Mouse (Mus musculus) stomach, postnatal 0 days (tissue): ENCODE data around the gene Magi1.

ENCODE experiments used
- CTCF ChIP-seq: IDR thresholded peaks from 2 replicates; pipeline ENCODE4 v1.5.1; 2016; ENCODE audit warnings: antibody characterized with exemption, low read depth, mild to moderate bottlenecking, moderate library complexity
- EP300 ChIP-seq: optimal IDR thresholded peaks from 2 replicates; pipeline ENCODE3; 2016; ENCODE audit warnings: antibody characterized with exemption

DNA sequence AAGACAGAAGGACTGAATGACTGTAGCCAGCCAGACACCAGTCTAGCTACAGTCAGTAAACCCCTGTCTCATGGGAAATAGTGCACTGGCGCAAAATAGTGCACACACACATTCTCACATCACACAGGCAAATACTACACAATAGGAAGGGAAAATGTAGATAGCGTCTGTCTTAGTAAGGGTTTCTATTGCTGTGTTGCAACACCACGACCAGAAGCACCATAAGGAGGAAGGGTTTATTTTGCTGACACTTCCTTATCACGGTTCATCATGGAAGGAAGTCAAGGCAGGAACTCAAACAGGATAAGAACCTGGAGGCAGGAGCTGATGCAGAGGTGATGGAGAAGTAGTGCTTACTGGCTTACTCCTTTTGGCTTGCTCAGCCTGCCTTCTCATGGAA lies 14.5 kb downstream of the Magi1 start:
- no peak for TF ChIP-seq CTCF
- TF ChIP-seq EP300: no peak
